Mouse (Mus musculus): ENCODE results near the gene Pla2g2d.

Pla2g2d gene

DNA sequence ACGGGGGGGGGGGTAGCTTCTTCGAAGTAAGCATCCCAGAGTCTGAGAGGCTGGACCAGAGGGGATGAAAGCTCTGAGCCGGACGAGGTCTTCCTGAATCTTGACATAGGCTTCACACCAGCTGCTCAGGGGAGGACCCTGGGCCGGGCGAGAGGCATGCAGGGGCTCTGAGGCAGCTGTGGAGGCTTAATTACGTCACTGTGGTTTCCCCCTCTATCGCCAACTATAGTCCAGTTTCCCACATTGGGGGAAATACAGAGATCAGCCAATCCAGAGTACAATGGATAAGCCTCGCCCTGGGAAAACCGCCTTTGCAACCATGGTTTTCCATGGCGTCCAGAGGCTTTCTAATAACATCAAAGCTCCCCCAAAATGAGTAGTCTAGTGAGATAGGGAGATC, 51.6 kb downstream of the Pla2g2d start:
- DNase-seq, result no peak

Data from layer of hippocampus, adult 9-11 months (tissue).